In genomic region chr4:46642924-46643675, GRCm38 (mm10) we compare ENCODE assay signal across 10 mouse cellular contexts. TPM values are rescaled to one million over a fixed set of nuclear protein-coding genes. Genes with fewer than 3 reads are reported as not detected.
DNase-seq lines count a peak whose midpoint lies in the region; ATAC-seq lines count a peak whose summit lies in the region.
"Had no signal": no experiment of that assay in that cellular context is flagged by ENCODE, and none has a peak within 500 bp of the region (broad histone marks: within the 10 kb centered on the region; RNA-seq: fewer than 3 reads in every experiment).

No protein-coding gene starts in this region.

- peaks cover 7% of the 10 kb centered on the region for H3K4me1 ChIP-seq in forebrain, embryonic 10.5 days
- H3K4me1 ChIP-seq in forebrain, embryonic 15.5 days = no peaks in the 10 kb centered on the region
- H3K4me1 ChIP-seq in embryonic facial prominence, embryonic 15.5 days = peaks cover 6% of the 10 kb centered on the region; the same call in 1 of the 2 replicates
- H3K4me1 ChIP-seq in kidney, embryonic 16.5 days (ENCODE audit: insufficient read depth, low read length) = 0 out of 2 replicates have a peak, but pooled peaks cover 5% of the 10 kb centered on the region
- H3K4me1 ChIP-seq: limb, embryonic 13.5 days had no signal

- H3K4me3 ChIP-seq in forebrain, embryonic 10.5 days = no peak overlapping the region
- H3K4me3 ChIP-seq in forebrain, embryonic 15.5 days = no peak overlapping the region
- no peak overlapping the region for H3K4me3 ChIP-seq in embryonic facial prominence, embryonic 15.5 days (replicated peaks)
- H3K4me3 ChIP-seq in kidney, embryonic 16.5 days (ENCODE audit: low read length) = no peak overlapping the region
- no peak overlapping the region for H3K4me3 ChIP-seq in macrophage (ENCODE audit: inconsistent target)
- H3K4me3 ChIP-seq: limb, embryonic 13.5 days had no signal

- DNase-seq in forebrain, embryonic 10.5 days (ENCODE audit: extremely low spot score, low spot score) = no peak
- no peak for DNase-seq in natural killer cell, adult 2 months (ENCODE audit: low spot score in 2 of 2)
- no peak for DNase-seq in right cerebral cortex, adult 2 months (ENCODE audit: low spot score in 2 of 2)
- DNase-seq in layer of hippocampus, postnatal 36 days = no peak

- ATAC-seq in forebrain, embryonic 15.5 days (replicated peaks) = no peak
- no peak for ATAC-seq in embryonic facial prominence, embryonic 15.5 days (ENCODE audit: insufficient number of reproducible peaks, low FRiP score, low TSS enrichment, low read depth)
- ATAC-seq in kidney, embryonic 16.5 days (ENCODE audit: low FRiP score, low TSS enrichment) = peak; percentile 67; the same call in 1 of the 2 replicates

- peaks cover 49% of the 10 kb centered on the region for H3K79me2 ChIP-seq in macrophage (ENCODE audit: inconsistent target)

- no peak overlapping the region for H3K9ac ChIP-seq in forebrain, embryonic 15.5 days (replicated peaks)
- no peak overlapping the region for H3K9ac ChIP-seq in embryonic facial prominence, embryonic 15.5 days
- H3K9ac ChIP-seq in kidney, embryonic 16.5 days (replicated peaks; ENCODE audit: low read length) = no peak overlapping the region
- H3K9ac ChIP-seq: limb, embryonic 13.5 days had no signal

- no peaks in the 10 kb centered on the region for H3K36me3 ChIP-seq in forebrain, embryonic 10.5 days (replicated peaks)
- H3K36me3 ChIP-seq in forebrain, embryonic 15.5 days = no peaks in the 10 kb centered on the region
- no peaks in the 10 kb centered on the region for H3K36me3 ChIP-seq in embryonic facial prominence, embryonic 15.5 days
- H3K36me3 ChIP-seq in kidney, embryonic 16.5 days (ENCODE audit: insufficient read depth, low read length) = no peaks in the 10 kb centered on the region
- no peaks in the 10 kb centered on the region for H3K36me3 ChIP-seq in macrophage (ENCODE audit: inconsistent target)
- H3K36me3 ChIP-seq: G1E; limb, embryonic 13.5 days had no signal

- H3K4me2 ChIP-seq in forebrain, embryonic 15.5 days (replicated peaks) = no peak overlapping the region
- no peak overlapping the region for H3K4me2 ChIP-seq in embryonic facial prominence, embryonic 15.5 days (replicated peaks)
- no peak overlapping the region for H3K4me2 ChIP-seq in kidney, embryonic 16.5 days (replicated peaks; ENCODE audit: low read depth, low read length)
- H3K4me2 ChIP-seq: limb, embryonic 13.5 days had no signal

- H3K27me3 ChIP-seq in forebrain, embryonic 10.5 days (ENCODE audit: poor library complexity, severe bottlenecking) = peaks cover 7% of the 10 kb centered on the region
- no peaks in the 10 kb centered on the region for H3K27me3 ChIP-seq in forebrain, embryonic 15.5 days
- no peaks in the 10 kb centered on the region for H3K27me3 ChIP-seq in embryonic facial prominence, embryonic 15.5 days
- no peaks in the 10 kb centered on the region for H3K27me3 ChIP-seq in kidney, embryonic 16.5 days (ENCODE audit: insufficient read depth, low read length)

- 81% methylated on average over 8 of the region's 8 CpGs for WGBS in forebrain, embryonic 10.5 days
- 80% methylated on average over 8 of the region's 8 CpGs for WGBS in forebrain, embryonic 15.5 days
- 55% methylated on average over 8 of the region's 8 CpGs for WGBS in embryonic facial prominence, embryonic 15.5 days
- 57% methylated on average over 8 of the region's 8 CpGs for WGBS in kidney, embryonic 16.5 days
- 28% methylated on average over 8 of the region's 8 CpGs for WGBS in macrophage (ENCODE audit: missing documents)

- no peaks in the 10 kb centered on the region for H3K9me3 ChIP-seq in forebrain, embryonic 10.5 days
- H3K9me3 ChIP-seq in forebrain, embryonic 15.5 days = no peaks in the 10 kb centered on the region
- H3K9me3 ChIP-seq in embryonic facial prominence, embryonic 15.5 days (replicated peaks) = no peaks in the 10 kb centered on the region
- H3K9me3 ChIP-seq in kidney, embryonic 16.5 days (ENCODE audit: low read length) = no peaks in the 10 kb centered on the region
- H3K9me3 ChIP-seq: G1E; limb, embryonic 13.5 days had no signal

- peak overlapping the region; percentile 51 for H3K27ac ChIP-seq in forebrain, embryonic 10.5 days
- no peak overlapping the region for H3K27ac ChIP-seq in forebrain, embryonic 15.5 days (replicated peaks)
- 0 out of 2 replicates have a peak overlapping the region, but pooled peaks have one; percentile 35 for H3K27ac ChIP-seq in embryonic facial prominence, embryonic 15.5 days (replicated peaks)
- H3K27ac ChIP-seq in kidney, embryonic 16.5 days (ENCODE audit: low read length) = peak overlapping the region; percentile 73
- H3K27ac ChIP-seq in macrophage = peak overlapping the region; percentile 91
- H3K27ac ChIP-seq: limb, embryonic 13.5 days had no signal

RNA-seq across cellular contexts. Expression of gene Tbc1d2, which starts 6.9 kb away (rescaled TPM):
- polyA plus RNA-seq in forebrain, embryonic 10.5 days (2016; fragmentation: Nextera tagmentation; extraction: Ambion mirVana) = 0.73 and 0.94 TPM in 2 replicates
- polyA plus RNA-seq in forebrain, embryonic 15.5 days (2015; fragmentation: Nextera tagmentation; extraction: Ambion mirVana) = 0.98 and 1.1 TPM in 2 replicates
- 2.2 and 2.9 TPM in 2 replicates for polyA plus RNA-seq in embryonic facial prominence, embryonic 15.5 days (2015; fragmentation: Nextera tagmentation; extraction: Ambion mirVana)
- polyA plus RNA-seq in kidney, embryonic 16.5 days (2015; fragmentation: Nextera tagmentation; extraction: Ambion mirVana) = 3.4 and 3.7 TPM in 2 replicates
- total RNA-seq in macrophage (2018; cell fraction: chromatin; rRNA removed) = 10 to 100 TPM in 14 of 26 experiments, 1 to 10 TPM in 12; 2.3 to 57.6 (median 12.5) TPM
- total RNA-seq in macrophage (2018; cell fraction: cytosol; rRNA removed) = 10 to 100 TPM in 10 of 26 experiments, 1 to 10 TPM in 16; 3.0 to 22.5 (median 7.7) TPM
- total RNA-seq in macrophage (2018; cell fraction: nucleus; rRNA removed) = 10 to 100 TPM in 12 of 26 experiments, 1 to 10 TPM in 14; 3.7 to 48.0 (median 9.7) TPM
- polyA plus RNA-seq in macrophage (2018) = 8.8 to 14.9 TPM (median 9.6 TPM) in 3 replicates
- 1 to 10 TPM; 2.4 to 3.1 TPM for total RNA-seq in layer of hippocampus, postnatal 36 days (2021)
- polyA plus RNA-seq: G1E had no signal

RNA-seq across cellular contexts. Expression of gene Coro2a, which starts 41.1 kb away (rescaled TPM):
- 2.1 and 2.8 TPM in 2 replicates for polyA plus RNA-seq in forebrain, embryonic 10.5 days (2016; fragmentation: Nextera tagmentation; extraction: Ambion mirVana)
- polyA plus RNA-seq in forebrain, embryonic 15.5 days (2015; fragmentation: Nextera tagmentation; extraction: Ambion mirVana) = 4.4 and 4.6 TPM in 2 replicates
- 4.9 and 6.8 TPM in 2 replicates for polyA plus RNA-seq in embryonic facial prominence, embryonic 15.5 days (2015; fragmentation: Nextera tagmentation; extraction: Ambion mirVana)
- polyA plus RNA-seq in kidney, embryonic 16.5 days (2015; fragmentation: Nextera tagmentation; extraction: Ambion mirVana) = 5.9 and 6.4 TPM in 2 replicates
- 100 to 1,000 TPM in 16 of 26 experiments, 10 to 100 TPM in 10; 19.8 to 277 (median 119) TPM for total RNA-seq in macrophage (2018; cell fraction: chromatin; rRNA removed)
- 10 to 100 TPM; 44.6 to 93.4 (median 63.3) TPM for total RNA-seq in macrophage (2018; cell fraction: cytosol; rRNA removed)
- total RNA-seq in macrophage (2018; cell fraction: nucleus; rRNA removed) = 100 to 1,000 TPM in 9 of 26 experiments, 10 to 100 TPM in 17; 29.9 to 258 (median 87.1) TPM
- polyA plus RNA-seq in macrophage (2018) = 34.5 to 36.9 TPM (median 35.4 TPM) in 3 replicates
- total RNA-seq in layer of hippocampus, postnatal 36 days (2021) = 10 to 100 TPM; 16.0 to 17.0 TPM
